Mouse (Mus musculus): ENCODE measurements around the gene Kifap3.

GRCm38 (mm10) chr1:163964008-163964689 is 184.8 kb downstream of the Kifap3 start:
- TF ChIP-seq CTCF (IDR thresholded peaks at IDR 0.05; ENCODE audit: borderline replicate concordance, extremely low read depth, insufficient read depth, insufficient read length) (no peak), POLR2A (IDR thresholded peaks at IDR 0.05; ENCODE audit: borderline replicate concordance, extremely low read depth, insufficient read depth, insufficient read length, poor library complexity, severe bottlenecking) (no peak)

All from brain, embryonic 14.5 days (tissue).